Mouse (Mus musculus) MEL-GATA-1-ER (cell line): ENCODE measurements at regions not wholly inside any gene's neighbourhood (a gene's known extent, or its start where the extent isn't known, plus 50 kb on each side); places are given as distances from the start of the nearest gene placed in this dataset.

Experiments used
- DNase-seq: peaks from one replicate; pipeline ENCODE4 v3.0.0-alpha.2; 2012; ENCODE audit warnings: low read depth; ENCODE audit errors: extremely low read depth

DNA sequence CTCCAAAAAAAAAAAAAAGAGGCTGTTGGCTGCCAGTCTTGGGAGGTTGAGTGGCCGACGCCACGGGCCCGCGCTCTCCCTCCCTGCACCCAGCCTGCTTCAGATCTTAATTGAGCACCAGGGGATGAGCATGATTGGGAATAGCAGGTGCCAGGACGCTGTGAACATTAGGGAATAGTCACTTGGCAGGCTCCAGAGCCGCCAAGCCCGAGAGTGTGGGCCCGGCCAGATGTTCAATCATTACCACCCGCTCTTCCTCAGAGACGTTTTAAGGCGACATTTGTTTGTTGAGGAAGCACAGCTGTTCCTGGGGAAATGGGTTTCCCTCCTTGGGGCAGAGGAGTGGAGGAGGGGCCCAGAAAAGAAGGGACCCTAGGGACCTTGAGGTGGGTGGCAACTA lies 94.0 kb upstream of the Smad3 start:
- no peak for DNase-seq

DNA sequence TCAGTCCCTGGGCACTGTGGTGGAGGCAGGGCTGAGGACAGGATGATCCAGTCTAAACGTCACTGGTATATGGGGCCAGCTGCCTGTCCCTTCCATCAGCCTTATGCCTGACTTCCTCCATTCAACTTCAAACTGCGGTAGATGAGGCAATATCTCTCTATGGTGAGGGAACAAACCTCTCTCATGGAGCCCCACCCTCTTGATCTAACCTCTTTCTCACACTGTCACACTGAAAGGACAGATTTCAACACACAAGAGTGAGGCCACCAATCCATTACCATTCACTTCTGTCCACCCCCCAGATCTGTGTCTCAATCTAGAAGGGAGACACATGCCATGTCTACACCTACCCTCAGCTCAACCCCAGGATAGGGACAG lies 92.5 kb upstream of the Smad3 start:
- no peak for DNase-seq

DNA sequence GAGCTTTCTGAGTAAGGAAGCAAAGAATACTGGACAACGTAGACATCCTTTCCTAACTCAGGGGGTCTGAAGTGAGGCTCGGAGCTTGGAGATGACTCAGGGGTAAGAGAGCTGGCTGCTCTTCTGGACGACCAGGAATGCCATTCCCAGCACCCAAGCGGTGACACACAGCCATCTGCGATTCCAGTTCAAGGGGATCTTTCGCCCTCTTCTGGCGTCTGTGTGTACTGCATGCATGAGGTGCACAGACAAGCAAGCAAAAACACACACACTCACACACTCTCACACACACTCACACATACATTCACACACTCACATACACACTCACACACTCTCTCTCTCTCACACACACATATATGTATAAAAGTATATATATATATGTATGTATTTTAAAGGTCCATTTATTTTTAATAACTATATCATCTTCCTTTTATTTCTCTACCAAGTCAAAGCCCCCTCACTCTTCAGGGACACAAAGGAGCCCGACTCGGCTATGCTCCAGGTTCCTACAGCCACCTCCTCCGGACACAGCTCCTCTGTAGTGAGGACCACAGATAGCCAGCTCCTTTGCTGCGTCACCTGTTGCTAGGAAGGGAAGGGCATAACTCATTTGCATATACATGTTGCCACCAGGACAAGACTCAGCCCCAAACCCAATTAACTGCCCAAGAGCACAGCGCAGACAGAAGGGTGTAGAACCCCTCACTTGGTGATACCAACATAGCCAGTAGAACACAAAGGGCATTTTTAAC lies 91.9 kb upstream of the Smad3 start:
- no peak for DNase-seq

DNA sequence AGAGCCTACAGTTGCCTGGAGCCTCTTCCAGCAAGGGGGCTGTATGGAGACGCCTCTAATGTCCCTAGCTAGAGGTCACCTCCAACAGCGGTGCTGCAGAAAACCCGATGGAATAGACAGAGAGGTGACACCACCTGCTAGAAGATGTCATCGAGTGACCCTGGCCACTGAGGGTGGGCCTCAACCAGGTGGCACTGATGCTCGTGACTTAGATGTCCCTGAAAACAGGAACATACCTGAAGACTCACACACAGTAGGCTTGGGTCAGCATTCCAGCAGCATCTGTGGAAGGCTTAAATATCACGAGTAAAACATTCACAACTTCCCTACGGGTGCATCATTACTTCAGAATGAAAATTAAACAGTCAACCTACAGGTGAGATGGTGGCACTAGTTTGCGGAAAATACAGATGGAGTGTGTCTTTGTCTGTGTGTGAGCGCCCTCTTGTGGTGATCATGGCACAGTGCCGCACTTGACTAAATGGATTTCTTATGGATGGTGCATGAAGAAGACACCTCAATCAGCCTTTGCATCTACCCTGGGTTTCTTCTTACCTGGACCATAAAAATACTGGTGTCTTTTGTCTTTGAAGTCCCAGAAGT lies 86.2 kb upstream of the Smad3 start:
- peak; percentile 40 for DNase-seq

DNA sequence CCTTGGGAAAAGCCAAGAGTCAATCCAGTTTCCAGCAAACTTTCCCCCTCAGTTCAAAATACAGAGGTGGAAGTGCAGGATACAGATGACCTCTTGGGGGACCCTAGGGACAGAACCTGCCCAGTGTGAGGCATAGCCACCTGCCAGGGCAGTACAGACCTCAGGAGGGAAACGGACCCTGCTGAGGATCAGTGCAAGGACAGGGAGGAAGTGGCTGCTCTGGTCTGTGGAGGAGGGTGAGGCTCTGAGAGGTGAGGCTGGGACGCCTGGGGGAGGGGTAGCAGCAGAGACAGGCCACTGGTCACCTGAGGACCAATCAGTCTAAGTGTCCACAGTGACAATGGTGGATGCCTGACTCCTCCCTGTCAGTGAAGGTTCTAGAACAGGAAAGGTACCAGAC lies 85.6 kb upstream of the Smad3 start:
- DNase-seq: no peak

DNA sequence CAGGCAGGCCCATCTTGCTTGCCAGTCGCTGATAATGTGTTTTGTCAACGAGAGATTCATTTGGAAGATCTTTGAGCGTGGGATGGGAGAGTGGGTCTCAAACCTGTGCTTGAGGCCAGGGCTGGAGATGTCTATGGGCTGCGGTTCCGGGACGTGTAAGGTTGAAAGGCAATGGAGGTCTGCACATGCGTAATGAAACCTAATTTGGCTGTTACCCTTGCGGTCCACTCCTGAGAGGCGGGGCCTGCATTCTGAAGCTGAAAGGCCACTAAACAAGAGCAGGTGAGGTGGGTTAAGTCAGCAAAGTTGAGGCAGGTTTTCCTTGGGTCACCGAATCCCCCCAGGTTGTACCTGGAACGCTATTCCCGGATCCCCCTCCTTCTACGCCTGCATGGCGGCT lies 83.3 kb upstream of the Smad3 start:
- DNase-seq: no peak

DNA sequence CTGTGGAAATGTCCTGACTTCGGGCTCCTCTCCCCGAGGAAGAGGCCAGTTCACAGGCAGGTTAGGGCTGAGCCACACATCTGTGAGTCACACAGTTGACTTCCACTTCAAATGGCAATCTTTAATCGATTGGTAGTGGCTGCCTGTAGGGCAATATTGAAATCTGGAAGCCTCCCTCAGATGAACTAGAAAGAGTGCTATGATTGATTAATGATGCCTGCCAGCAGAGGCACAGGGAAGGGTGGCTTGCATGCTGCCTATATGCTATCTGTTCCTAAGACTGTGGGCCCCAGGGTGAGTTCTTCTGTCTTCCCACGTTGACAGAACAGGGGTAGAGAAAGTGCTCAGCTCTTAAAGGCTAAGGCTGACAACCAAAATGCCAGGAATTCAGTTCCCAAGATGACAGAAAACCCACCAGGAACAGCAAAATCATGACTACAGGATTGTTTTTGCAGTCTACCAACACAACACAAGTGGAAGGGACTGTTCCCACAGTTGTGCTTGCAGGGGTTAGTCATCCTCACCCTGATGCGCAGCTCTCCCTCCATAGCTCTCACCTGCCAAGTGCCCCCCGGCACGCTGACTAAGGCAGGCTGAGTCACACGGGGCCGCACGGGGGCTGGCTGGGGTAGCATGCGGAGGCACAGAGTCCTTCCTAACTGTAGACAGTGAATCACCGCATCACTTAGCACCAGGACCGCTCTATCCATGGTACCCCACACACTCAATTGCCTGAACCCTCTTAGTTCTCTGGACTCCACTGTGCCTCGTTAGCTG lies 81.4 kb upstream of the Smad3 start:
- DNase-seq: no peak

DNA sequence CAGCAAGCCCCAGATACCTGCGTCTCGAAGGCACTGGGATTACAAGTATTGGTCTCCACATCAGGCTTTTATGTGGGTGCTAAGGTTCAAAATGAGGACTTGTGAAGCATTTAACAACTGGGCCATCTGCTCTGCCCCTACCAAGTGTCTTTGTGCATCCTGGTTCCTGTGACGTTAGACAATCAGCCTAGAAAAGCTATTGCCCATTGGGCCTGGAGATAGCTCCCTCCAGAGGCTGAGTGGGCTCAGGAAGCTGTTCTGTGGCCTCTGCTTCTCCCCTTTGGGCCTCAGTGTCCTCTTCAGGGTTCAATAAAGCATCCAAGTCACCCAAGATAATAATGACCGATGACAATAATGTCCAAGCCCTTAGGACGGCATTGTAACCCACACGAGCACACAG lies 79.8 kb upstream of the Smad3 start:
- no peak for DNase-seq

DNA sequence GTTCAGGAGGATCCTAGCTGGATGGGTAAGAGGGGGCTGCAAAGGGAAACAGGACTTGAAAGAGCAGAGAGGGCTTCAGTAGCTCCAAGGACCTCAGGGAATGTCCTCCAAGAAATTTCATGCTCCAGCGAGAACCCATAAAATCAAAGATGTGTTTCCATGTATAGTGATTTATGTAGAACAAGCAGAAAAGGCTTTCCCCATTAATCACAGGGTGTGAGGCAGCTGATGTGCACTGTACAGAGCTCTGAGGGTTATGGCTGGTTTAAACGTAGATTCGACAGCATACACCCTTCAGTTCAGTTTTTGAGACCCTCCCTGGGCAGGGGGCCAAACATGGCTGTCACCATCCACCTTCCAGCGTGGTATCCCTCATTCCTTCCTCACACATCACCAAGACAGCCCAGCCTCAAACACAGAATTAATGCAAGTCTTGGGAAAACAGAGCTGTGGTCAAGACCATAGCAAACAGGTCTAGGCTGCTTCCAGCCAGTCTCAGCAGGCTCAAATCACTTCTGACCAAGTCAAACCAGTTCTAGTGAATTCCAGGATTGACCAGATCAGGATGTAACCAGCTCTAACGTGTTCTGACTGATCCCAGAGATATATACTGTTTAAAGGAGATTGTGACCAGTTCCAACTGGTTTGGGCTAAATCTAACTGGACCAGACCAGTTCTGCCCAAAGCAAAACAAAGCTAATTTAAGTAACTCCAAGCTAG lies 78.9 kb upstream of the Smad3 start:
- DNase-seq: no peak

DNA sequence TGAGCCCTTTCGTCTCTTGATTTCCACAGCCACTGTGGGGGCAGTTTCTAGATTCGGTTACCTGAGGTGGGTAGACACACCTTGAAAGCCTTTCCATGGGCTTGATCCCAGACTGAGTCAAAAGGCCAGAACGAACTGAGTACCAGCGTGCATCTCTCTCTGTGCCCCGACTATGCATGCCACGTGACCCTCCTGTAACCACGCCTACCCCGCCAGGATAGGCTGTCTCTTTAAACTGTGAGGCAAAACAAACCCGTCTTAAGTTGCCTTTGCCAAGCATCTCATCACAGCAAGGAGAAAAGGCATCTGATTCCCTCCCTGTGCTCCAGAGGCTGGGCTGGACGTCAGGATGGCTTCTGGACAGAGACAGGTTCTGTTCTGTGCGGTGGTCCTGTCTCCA lies 78.2 kb upstream of the Smad3 start:
- peak; percentile 19 for DNase-seq

DNA sequence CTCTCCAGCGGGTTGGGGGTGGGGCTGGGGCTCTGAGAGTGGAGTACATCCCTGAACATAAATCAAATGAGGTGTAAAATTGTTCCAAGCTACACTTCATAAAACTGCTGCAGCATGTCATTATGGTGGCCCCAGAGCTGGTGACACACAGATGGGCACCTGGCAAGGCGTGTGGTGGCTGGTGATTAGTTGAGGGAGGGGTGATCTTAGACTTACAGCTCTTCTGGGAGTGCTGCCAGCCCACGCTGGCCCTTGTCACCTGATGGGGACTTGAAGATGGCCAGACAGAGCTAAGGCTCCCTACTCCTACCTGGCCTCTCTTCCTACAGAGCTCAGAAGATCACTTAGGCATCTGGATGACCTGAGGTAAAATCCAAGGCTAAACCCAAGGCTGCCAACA lies 76.6 kb upstream of the Smad3 start:
- no peak for DNase-seq

DNA sequence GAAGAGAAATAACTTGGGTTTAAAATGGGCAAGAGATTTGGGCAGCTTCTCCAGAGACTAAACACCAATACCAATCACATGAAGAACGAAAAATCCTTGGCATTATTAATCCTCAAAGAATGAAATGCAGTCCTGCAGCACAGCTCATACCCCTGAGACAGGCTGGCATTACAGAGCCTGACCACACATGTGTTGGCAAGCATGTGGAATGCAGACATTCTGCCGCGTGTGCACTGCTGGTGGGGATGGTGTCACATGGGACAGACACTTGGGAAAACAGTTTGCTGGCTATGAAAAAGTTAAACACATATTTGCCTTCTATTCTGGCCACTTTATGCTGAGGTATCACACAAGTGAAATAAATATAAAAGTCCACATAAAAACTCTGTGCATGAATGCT lies 60.4 kb upstream of the Smad3 start:
- no peak for DNase-seq

DNA sequence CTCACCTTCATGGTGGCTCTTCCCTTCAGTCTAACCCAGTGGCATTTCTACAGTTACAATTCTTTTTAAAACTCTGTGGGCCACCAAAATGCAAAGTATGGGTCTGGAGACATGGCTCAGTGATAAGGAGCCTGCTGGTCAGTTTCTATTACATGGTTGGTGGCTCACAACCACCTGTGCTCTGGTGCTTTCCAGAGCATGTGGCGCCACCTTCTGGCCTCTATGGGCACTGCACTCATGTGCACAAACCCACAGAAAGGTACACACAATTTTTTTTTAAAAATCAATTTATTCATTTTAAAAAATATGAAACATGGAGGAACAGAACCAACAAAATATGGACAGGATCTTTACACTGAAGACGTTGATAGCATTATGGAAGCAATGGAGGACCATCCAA lies 58.7 kb upstream of the Smad3 start:
- peak; percentile 15 for DNase-seq

DNA sequence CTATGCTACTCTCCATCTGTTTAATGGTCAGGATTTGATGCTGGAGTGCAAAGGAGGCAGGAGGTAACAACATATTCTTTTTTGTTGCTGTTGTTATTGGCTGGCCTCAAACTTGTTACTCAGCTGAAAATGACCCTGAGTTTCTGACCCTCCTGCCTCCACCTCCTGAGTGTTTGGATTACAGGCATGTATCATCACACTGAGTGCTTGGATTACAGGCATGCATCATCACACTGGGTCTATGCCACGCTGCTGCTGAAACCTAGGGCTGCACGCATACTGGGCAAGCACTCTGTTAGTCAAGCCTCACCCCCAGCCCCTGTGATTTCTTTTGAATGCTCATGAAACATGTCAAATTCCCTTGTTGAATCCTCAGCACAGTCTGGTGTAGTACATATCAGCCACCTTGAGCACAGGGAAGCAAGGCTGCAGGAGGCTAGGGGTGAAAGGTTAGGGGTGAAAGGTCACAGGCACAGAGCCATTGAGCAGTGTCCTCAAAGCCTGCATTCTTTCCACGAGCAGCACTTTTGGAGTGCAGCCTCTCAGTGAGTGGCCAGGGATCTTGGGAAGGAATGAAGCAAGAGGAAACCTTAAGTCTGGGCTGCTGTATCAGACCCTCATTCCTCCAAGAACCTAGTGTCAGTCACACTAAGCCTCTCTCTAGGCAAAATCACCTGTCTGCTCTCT lies 52.2 kb upstream of the Smad3 start:
- DNase-seq: no peak
